Mouse (Mus musculus) kidney, postnatal 0 days (tissue): ENCODE measurements at regions not wholly inside any gene's neighbourhood (a gene's known extent, or its start where the extent isn't known, plus 50 kb on each side); places are given as distances from the start of the nearest gene placed in this dataset.

Source experiments
- ATAC-seq: fragments of 200-750 bp; cut with Nextera tagmentation; replicated peaks from 2 replicates; pipeline ENCODE4 v1.8.0; 2017; ENCODE audit warnings: low read depth, moderate number of reproducible peaks, moderate TSS enrichment, moderate library complexity; ENCODE audit not compliant: low FRiP score
- DNase-seq: peaks from one replicate; pipeline ENCODE4 v3.0.0-alpha.2; 2016; ENCODE audit warnings: low spot score
- H3K27ac ChIP-seq: fragments of 300-500 bp; sonication (generic); 2 replicates; pipeline ENCODE4 v1.5.1; 2014; ENCODE audit warnings: mild to moderate bottlenecking
- H3K27me3 ChIP-seq: fragments of 300-500 bp; sonication (generic); 2 replicates; pipeline ENCODE4 v1.6.1; 2014; ENCODE audit warnings: low read length, mixed read lengths; ENCODE audit not compliant: insufficient read depth
- H3K36me3 ChIP-seq: fragments of 300-500 bp; sonication (generic); 2 replicates; pipeline ENCODE4 v1.6.1; 2014; ENCODE audit warnings: low read length, mixed read lengths; ENCODE audit not compliant: insufficient read depth
- H3K4me1 ChIP-seq: fragments of 300-500 bp; sonication (generic); replicated peaks from 2 replicates; pipeline ENCODE4 v1.6.1; 2014; ENCODE audit warnings: antibody characterized with exemption, low read length, mixed read lengths; ENCODE audit not compliant: insufficient read depth
- H3K4me2 ChIP-seq: fragments of 300-500 bp; sonication (generic); 2 replicates; pipeline ENCODE4 v1.6.1; 2014; ENCODE audit warnings: mild to moderate bottlenecking, low read length, moderate library complexity, mixed read lengths
- H3K4me3 ChIP-seq: fragments of 300-500 bp; sonication (generic); replicated peaks from 2 replicates; pipeline ENCODE4 v1.5.1; 2014; ENCODE audit warnings: low read depth, low read length
- H3K9ac ChIP-seq: fragments of 300-500 bp; sonication (generic); 2 replicates; pipeline ENCODE4 v1.6.1; 2014; ENCODE audit warnings: low read depth, low read length
- H3K9me3 ChIP-seq: fragments of 300-500 bp; sonication (generic); replicated peaks from 2 replicates; pipeline ENCODE4 v1.6.1; 2016; ENCODE audit warnings: low read length, inconsistent platforms, mixed read lengths
- CTCF ChIP-seq: IDR thresholded peaks from 2 replicates; pipeline ENCODE4 v1.5.1; 2016; ENCODE audit warnings: antibody characterized with exemption, low read depth, mild to moderate bottlenecking, moderate library complexity
- WGBS: fragments of 180-500 bp; shearing (Covaris S2); extraction: QIAGEN DNeasy Blood & Tissue Kit; methylation state at CpG from one replicate; pipeline ENCODE4 v1.1.7; 2014; 5-methylcytosine and 5-hydroxymethylcytosine counted together

GRCm38 (mm10) chr13:5345712-5346111, 515.6 kb upstream of the Klf6 start:
- DNase-seq, result no peak
- Histone ChIP-seq H3K9ac (no peak overlapping the region), H3K4me3 (no peak overlapping the region), H3K27me3 (no peaks in the 10 kb centered on the region), H3K4me2 (no peak overlapping the region), H3K9me3 (no peaks in the 10 kb centered on the region), H3K4me1 (no peaks in the 10 kb centered on the region), H3K36me3 (no peaks in the 10 kb centered on the region), H3K27ac (no peak overlapping the region)
- ATAC-seq, result no peak
- 55% methylated on average over 4 of the region's 4 CpGs for WGBS
- no peak for TF ChIP-seq CTCF

GRCm38 (mm10) chr13:5347503-5348469, 513.5 kb upstream of the Klf6 start:
- 57% methylated on average over 6 of the region's 6 CpGs for WGBS
- no peaks in the 10 kb centered on the region for H3K27me3 ChIP-seq
- H3K4me3 ChIP-seq, result no peak overlapping the region
- DNase-seq, result peak; percentile 12
- no peak overlapping the region for H3K4me2 ChIP-seq
- H3K4me1 ChIP-seq, result no peaks in the 10 kb centered on the region
- no peak for ATAC-seq
- no peak overlapping the region for H3K9ac ChIP-seq
- no peaks in the 10 kb centered on the region for H3K9me3 ChIP-seq
- no peaks in the 10 kb centered on the region for H3K36me3 ChIP-seq
- H3K27ac ChIP-seq, result no peak overlapping the region
- no peak for TF ChIP-seq CTCF

GRCm38 (mm10) chr13:5367058-5367797, 494.1 kb upstream of the Klf6 start:
- TF ChIP-seq CTCF, result no peak
- WGBS, result 84% methylated on average over 7 of the region's 7 CpGs

GRCm38 (mm10) chr13:5370007-5370406, 491.3 kb upstream of the Klf6 start:
- DNase-seq (no peak), ATAC-seq (no peak)
- H3K9me3 ChIP-seq, result no peaks in the 10 kb centered on the region
- WGBS, result 67% methylated on average over 8 of the region's 8 CpGs
- no peaks in the 10 kb centered on the region for H3K4me1 ChIP-seq
- no peak for TF ChIP-seq CTCF
- no peak overlapping the region for H3K4me3 ChIP-seq
- H3K4me2 ChIP-seq, result no peak overlapping the region
- no peak overlapping the region for H3K27ac ChIP-seq
- H3K27me3 ChIP-seq, result no peaks in the 10 kb centered on the region
- no peaks in the 10 kb centered on the region for H3K36me3 ChIP-seq
- no peak overlapping the region for H3K9ac ChIP-seq

More at GRCm38 (mm10) chr13:5367058-5367797, 494.1 kb upstream of the Klf6 start:
- no peak for ATAC-seq
- no peaks in the 10 kb centered on the region for H3K36me3 ChIP-seq
- H3K9ac ChIP-seq, result no peak overlapping the region
- DNase-seq, result no peak
- H3K27me3 ChIP-seq, result no peaks in the 10 kb centered on the region
- H3K4me2 ChIP-seq, result no peak overlapping the region
- no peaks in the 10 kb centered on the region for H3K9me3 ChIP-seq
- H3K27ac ChIP-seq, result no peak overlapping the region
- no peak overlapping the region for H3K4me3 ChIP-seq
- no peaks in the 10 kb centered on the region for H3K4me1 ChIP-seq

GRCm38 (mm10) chr13:5373191-5373590, 488.1 kb upstream of the Klf6 start:
- DNase-seq (peak; percentile 16), ATAC-seq (no peak)
- Histone ChIP-seq H3K4me2 (no peak overlapping the region), H3K4me1 (no peaks in the 10 kb centered on the region), H3K9ac (no peak overlapping the region), H3K4me3 (no peak overlapping the region), H3K27me3 (no peaks in the 10 kb centered on the region), H3K9me3 (no peaks in the 10 kb centered on the region), H3K27ac (no peak overlapping the region), H3K36me3 (no peaks in the 10 kb centered on the region)
- no peak for TF ChIP-seq CTCF

GRCm38 (mm10) chr13:5408226-5408804, 453.0 kb upstream of the Klf6 start:
- H3K4me1 ChIP-seq, result no peaks in the 10 kb centered on the region
- no peaks in the 10 kb centered on the region for H3K27me3 ChIP-seq
- no peak overlapping the region for H3K9ac ChIP-seq
- no peak overlapping the region for H3K27ac ChIP-seq
- 86% methylated on average over 4 of the region's 4 CpGs for WGBS
- no peak for TF ChIP-seq CTCF
- no peaks in the 10 kb centered on the region for H3K9me3 ChIP-seq
- H3K4me3 ChIP-seq, result no peak overlapping the region
- H3K36me3 ChIP-seq, result no peaks in the 10 kb centered on the region
- DNase-seq, result no peak
- no peak for ATAC-seq
- H3K4me2 ChIP-seq, result no peak overlapping the region
